In the genomic region with DNA sequence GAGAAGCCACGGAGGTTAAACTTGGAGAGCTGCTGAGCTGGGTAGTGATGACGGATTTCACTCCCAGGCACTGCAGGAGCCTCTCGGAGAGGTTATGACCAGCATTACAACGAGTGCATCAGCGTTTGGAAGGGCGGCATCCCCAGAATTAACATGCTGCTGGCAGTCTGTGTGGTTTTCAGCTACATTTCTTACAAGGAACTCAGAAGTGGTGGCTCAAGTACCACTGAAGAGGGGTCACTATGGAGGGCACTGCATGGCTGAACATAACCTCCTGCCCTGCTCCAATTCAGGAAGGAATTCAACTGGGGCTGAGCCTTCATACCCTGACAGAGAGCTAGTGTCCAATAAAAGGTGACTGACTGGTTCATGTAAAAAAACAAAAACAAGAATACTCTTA, we compare ENCODE assay signal across 20 mouse cellular contexts.
"Had no signal": no experiment of that assay in that cellular context is flagged by ENCODE, and none has a peak within 500 bp of the region (broad histone marks: within the 10 kb centered on the region; RNA-seq: fewer than 3 reads in every experiment).

No protein-coding gene starts in this region.

- H3K4me2 ChIP-seq: heart, embryonic 12.5 days; hindbrain, embryonic 12.5 days; hindbrain, embryonic 14.5 days; intestine, embryonic 15.5 days; limb, embryonic 12.5 days had no signal

- DNase-seq: forebrain, postnatal 0 days; gastrocnemius, postnatal 14 days; heart, adult 2 months; heart, postnatal 10 days; heart, postnatal 4 days; kidney, adult 18-20 months; kidney, adult 8-10 months; kidney, postnatal 10 days; kidney, postnatal 36 days; layer of hippocampus, adult 9-11 months; layer of hippocampus, postnatal 36 days; liver had no signal

- H3K4me3 ChIP-seq: heart, adult 2 months; heart, embryonic 10.5 days; heart, embryonic 12.5 days; hindbrain, embryonic 10.5 days; hindbrain, embryonic 12.5 days; intestine, embryonic 15.5 days; limb, embryonic 10.5 days; limb, embryonic 12.5 days had no signal

- H3K4me1 ChIP-seq: heart, embryonic 10.5 days; hindbrain, embryonic 10.5 days; hindbrain, embryonic 12.5 days; intestine, embryonic 15.5 days; limb, embryonic 10.5 days; limb, embryonic 12.5 days had no signal

- H3K27me3 ChIP-seq: heart, embryonic 12.5 days; hindbrain, embryonic 12.5 days; intestine, embryonic 15.5 days; limb, embryonic 12.5 days had no signal
